Mouse (Mus musculus) colon, adult 2 months (tissue): ENCODE results near the gene Gpx3. TPM values are rescaled to one million over a fixed set of nuclear protein-coding genes. Genes with fewer than 3 reads are reported as not detected.

ENCODE experiments used
- polyA plus RNA-seq: library from polyadenylated mRNA; depleted of rRNA; stranded (reverse); fragments of >200 nt; gene quantifications from 2 replicates; pipeline ENCODE4 v1.2.3, GENCODE M21; 2012; rRNA removed

Gene Gpx3
- 99.4 and 103 TPM in 2 replicates for polyA plus RNA-seq

DNA sequence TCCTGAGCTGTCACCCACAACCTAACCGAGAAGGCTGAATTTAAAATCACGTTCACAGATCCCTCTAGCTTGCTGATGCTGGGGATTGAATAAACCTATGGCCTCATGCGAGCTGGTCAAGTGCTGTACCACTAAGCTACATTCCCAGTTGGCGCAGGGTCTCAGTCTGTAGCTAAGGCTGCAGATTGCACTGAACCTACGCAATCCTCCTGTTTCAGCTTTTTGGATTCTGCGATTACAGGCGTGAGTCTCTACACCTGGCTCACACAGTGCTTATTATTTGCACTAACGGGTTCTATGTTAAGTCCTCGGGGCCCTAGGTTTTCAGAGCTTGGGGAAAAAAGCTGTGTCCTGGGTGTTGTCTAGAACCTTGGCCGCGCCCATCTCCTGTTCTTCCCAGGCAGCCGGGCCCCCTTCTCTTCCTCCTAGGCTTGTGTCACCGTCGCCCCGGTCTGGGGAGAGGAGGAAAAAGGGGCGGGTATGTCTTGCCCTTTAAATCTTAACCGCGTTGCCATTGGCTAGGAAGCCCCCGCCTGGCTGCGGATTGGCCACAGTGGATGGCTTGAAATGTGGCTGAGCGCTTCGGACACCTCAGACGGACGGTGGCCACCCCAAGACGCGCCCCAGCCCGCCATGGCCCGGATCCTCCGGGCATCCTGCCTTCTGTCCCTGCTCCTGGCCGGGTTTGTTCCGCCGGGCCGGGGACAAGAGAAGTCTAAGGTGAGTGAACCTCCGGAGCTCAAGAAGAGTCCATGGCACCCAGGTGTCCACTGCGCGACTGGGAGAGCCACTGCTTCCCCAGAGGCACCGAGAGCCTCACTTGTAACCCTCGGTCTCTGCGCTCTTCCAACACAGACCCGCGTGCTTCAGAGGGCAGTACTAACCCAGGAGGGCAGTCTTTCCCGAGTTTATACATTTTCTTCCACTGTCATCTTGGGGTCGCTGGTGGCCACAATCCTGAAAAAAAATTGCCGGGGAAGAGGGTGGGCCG lies at the start of gene Gpx3:
Gene Gpx3 (plus strand): TSS at position 121 of the 991 bp plus-strand sequence.

DNA sequence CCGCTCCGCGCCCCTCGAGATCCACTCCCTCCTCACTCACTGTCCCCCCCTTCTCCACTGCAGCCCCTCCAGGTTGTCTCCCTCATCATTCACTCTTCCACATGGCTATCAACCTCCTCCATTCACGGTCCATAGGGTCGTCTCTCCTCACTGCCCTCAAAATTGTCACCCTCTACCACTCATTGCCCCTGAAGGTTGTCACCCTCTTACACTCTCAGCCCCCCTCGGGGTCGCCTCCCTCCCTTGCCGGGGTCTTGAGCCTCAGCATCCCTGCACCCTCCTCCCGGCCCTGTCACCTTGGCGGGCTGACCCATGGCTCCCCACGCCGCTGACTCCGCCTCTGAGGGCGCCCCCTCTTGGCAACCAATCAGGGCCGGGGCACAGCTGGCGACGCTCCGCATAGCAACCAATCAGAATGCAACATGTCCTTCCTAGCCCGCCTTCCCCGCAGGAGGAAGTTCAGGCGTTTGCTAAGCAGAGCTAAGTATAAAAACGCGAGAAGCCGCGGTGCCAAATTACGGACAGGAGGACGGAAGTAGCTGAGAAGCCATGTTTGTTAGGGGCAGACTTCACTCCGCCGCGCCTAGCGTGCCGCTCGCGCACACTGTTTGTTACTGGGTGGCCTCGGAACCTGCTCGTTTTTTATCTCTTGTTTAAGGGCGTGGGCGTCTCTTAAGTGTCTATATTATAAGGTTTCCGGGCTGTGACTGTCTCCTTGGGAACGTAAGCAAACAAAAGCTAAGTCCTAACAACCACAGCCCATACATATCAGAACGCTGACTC lies 41.8 kb upstream of the Gpx3 start, which contains the start of gene Lyrm7:
Gene Lyrm7 (minus strand): TSS at position 661 of the 783 bp plus-strand sequence.

DNA sequence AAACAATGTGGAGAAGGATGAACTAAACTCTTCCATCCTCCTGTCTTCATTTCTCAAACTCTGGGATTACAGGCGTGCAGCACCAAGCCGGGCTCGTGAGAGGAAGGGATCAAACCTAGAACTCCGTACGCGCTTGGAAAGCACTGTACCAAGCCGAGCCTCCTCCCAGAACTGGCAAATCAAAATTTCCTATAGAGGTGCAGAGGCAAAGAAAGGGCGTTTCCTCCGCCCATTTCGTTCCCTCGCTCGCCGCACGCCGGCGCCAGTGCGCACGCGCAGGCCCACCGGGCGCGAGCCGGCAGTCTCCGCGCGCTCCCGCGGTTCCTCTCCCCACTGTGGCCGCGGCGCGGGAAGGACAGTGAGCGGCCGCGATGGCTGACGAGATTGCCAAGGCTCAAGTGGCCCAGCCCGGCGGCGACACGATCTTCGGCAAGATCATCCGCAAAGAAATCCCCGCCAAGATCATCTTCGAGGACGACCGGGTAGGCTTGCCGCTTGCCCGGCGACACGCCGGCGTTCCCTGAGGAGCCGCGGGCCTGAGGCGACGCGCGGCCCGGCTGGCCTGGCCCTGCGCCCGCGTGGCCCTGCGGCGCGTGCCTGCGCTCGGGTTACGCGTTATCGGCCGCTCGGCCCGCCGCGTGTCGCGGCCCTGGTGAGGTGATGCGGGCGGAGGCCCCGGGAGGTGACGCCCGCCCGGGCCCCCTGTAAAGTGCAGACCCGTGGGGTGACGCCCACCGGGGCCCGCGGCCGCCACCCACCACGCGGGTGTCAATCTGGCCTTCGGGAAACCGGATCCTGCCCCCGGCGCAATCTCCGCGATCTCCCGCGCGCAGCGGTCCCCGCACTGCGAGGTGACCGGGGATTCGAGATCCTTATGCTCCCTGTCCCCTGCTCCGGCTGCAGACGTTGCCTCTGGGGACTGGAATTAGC lies 35.9 kb upstream of the Gpx3 start, which contains the start of gene Hint1:
Gene Hint1 (plus strand): TSS at position 265 of the 930 bp plus-strand sequence.

Other genes with a start within 250 kb of the Gpx3 start
- gene Cdc42se2, start 114.8 kb upstream of the Gpx3 start, polyA plus RNA-seq, result 29.3 and 30.9 TPM in 2 replicates
- gene Lyrm7, start 41.5 kb upstream of the Gpx3 start, polyA plus RNA-seq, result 0.38 and 0.58 TPM in 2 replicates
- gene Hint1, start 36.1 kb upstream of the Gpx3 start, polyA plus RNA-seq, result 774 and 862 TPM in 2 replicates
- 89.1 and 120 TPM in 2 replicates for gene Tnip1, start 60.5 kb downstream of the Gpx3 start, polyA plus RNA-seq
- 56.6 and 63.1 TPM in 2 replicates for gene Anxa6, start 131.0 kb downstream of the Gpx3 start, polyA plus RNA-seq
- gene Ccdc69, start 175.7 kb downstream of the Gpx3 start, polyA plus RNA-seq, result 1.1 and 1.2 TPM in 2 replicates
- gene Gm2a, start 195.7 kb downstream of the Gpx3 start, polyA plus RNA-seq, result 26.8 and 27.5 TPM in 2 replicates
- 0.06 and 0.15 TPM in 2 replicates for gene Slc36a3, start 249.3 kb downstream of the Gpx3 start, polyA plus RNA-seq